Mouse (Mus musculus): Measurements from ENCODE around the gene Igfbp6. TPM values are rescaled to one million over a fixed set of nuclear protein-coding genes. Genes with fewer than 3 reads are reported as not detected.
"Not testable (repeated sequence)": the region's sequence is repeated elsewhere in the genome, so short reads cannot be mapped to it uniquely, and the experiment has no call there.

Gene Igfbp6
- total RNA-seq, 2 experiments from 2014 or later: 1.3 TPM; not detected in 1

- peak; percentile 100 for ATAC-seq (ENCODE audit: poor library complexity, severe bottlenecking)
Measured at GRCm38 (mm10) chr15:102136129-102136758, 7.9 kb upstream of the Igfbp6 start, which contains the start of gene Spryd3. Spryd3 (minus strand) TSS chr15:102136234.

- no peak for ATAC-seq (ENCODE audit: poor library complexity, severe bottlenecking)
Measured at GRCm38 (mm10) chr15:102141120-102141519, 3.0 kb upstream of the Igfbp6 start.

- ATAC-seq (ENCODE audit: poor library complexity, severe bottlenecking): peak; percentile 76
Measured at GRCm38 (mm10) chr15:102142914-102143912, 949 bp upstream of the Igfbp6 start.

- no peak for ATAC-seq (ENCODE audit: poor library complexity, severe bottlenecking)
Measured at GRCm38 (mm10) chr15:102144726-102145125, 564 bp downstream of the Igfbp6 start.

GRCm38 (mm10) chr15:102145330-102145729 lies 1.2 kb downstream of the Igfbp6 start:
- no peak for ATAC-seq (ENCODE audit: poor library complexity, severe bottlenecking)

GRCm38 (mm10) chr15:102146089-102146488 lies 1.9 kb downstream of the Igfbp6 start:
- no peak for ATAC-seq (ENCODE audit: poor library complexity, severe bottlenecking)

GRCm38 (mm10) chr15:102146882-102147281 lies 2.7 kb downstream of the Igfbp6 start:
- peak; percentile 23; the same call in 1 of the 2 replicates for ATAC-seq (ENCODE audit: poor library complexity, severe bottlenecking)

- ATAC-seq (ENCODE audit: poor library complexity, severe bottlenecking): no peak
Measured at GRCm38 (mm10) chr15:102147674-102148402, 3.7 kb downstream of the Igfbp6 start.

GRCm38 (mm10) chr15:102149561-102149960 lies 5.4 kb downstream of the Igfbp6 start:
- no peak for ATAC-seq (ENCODE audit: poor library complexity, severe bottlenecking)

- peak; percentile 92 for ATAC-seq (ENCODE audit: poor library complexity, severe bottlenecking)
Measured at GRCm38 (mm10) chr15:102150301-102151135, 6.4 kb downstream of the Igfbp6 start, which contains the start of gene Soat2. Soat2 (plus strand) TSS chr15:102150526.

GRCm38 (mm10) chr15:102152646-102153045 lies 8.5 kb downstream of the Igfbp6 start:
- ATAC-seq (ENCODE audit: poor library complexity, severe bottlenecking): no peak

GRCm38 (mm10) chr15:102155006-102155405 lies 10.8 kb downstream of the Igfbp6 start:
- ATAC-seq (ENCODE audit: poor library complexity, severe bottlenecking): not testable (repeated sequence)

GRCm38 (mm10) chr15:102156836-102157235 lies 12.7 kb downstream of the Igfbp6 start:
- ATAC-seq (ENCODE audit: poor library complexity, severe bottlenecking): no peak

GRCm38 (mm10) chr15:102160415-102161060 lies 16.4 kb downstream of the Igfbp6 start:
- ATAC-seq (ENCODE audit: poor library complexity, severe bottlenecking): peak; percentile 24; the same call in 1 of the 2 replicates

GRCm38 (mm10) chr15:102163900-102164693 lies 19.9 kb downstream of the Igfbp6 start:
- no peak for ATAC-seq (ENCODE audit: poor library complexity, severe bottlenecking)

- peak; percentile 63; the same call in 1 of the 2 replicates for ATAC-seq (ENCODE audit: poor library complexity, severe bottlenecking)
Measured at GRCm38 (mm10) chr15:102165468-102166100, 21.4 kb downstream of the Igfbp6 start.

- no peak for ATAC-seq (ENCODE audit: poor library complexity, severe bottlenecking)
Measured at GRCm38 (mm10) chr15:102167620-102168021, 23.5 kb downstream of the Igfbp6 start.

- ATAC-seq (ENCODE audit: poor library complexity, severe bottlenecking): no peak
Measured at GRCm38 (mm10) chr15:102169064-102169463, 24.9 kb downstream of the Igfbp6 start.

Data from megakaryocyte, adult 5-6 weeks (primary cell).